Mouse (Mus musculus) lung, postnatal 0 days (tissue): Measurements from ENCODE around the gene Zfp771. TPM values are rescaled to one million over a fixed set of nuclear protein-coding genes. Genes with fewer than 3 reads are reported as not detected.
"Not testable (repeated sequence)": the region's sequence is repeated elsewhere in the genome, so short reads cannot be mapped to it uniquely, and the experiment has no call there.

Experiments
- ATAC-seq: fragments of 200-750 bp; cut with Nextera tagmentation; 2 replicates; pipeline ENCODE4 v1.8.0; 2017; ENCODE audit warnings: moderate library complexity
- DNase-seq: peaks from one replicate; pipeline ENCODE4 v3.0.0-alpha.2; 2016; ENCODE audit warnings: low spot score
- H3K27ac ChIP-seq: fragments of 300-500 bp; sonication (generic); 2 replicates; pipeline ENCODE4 v1.5.1; 2014; ENCODE audit warnings: antibody characterized with exemption, mild to moderate bottlenecking, low read length, mixed read lengths
- H3K27me3 ChIP-seq: fragments of 300-500 bp; sonication (generic); replicated peaks from 2 replicates; pipeline ENCODE4 v1.6.1; 2014; ENCODE audit warnings: low read length, mixed read lengths; ENCODE audit not compliant: insufficient read depth
- H3K36me3 ChIP-seq: fragments of 300-500 bp; sonication (generic); 2 replicates; pipeline ENCODE4 v1.6.1; 2014; ENCODE audit warnings: low read length, mixed read lengths; ENCODE audit not compliant: insufficient read depth
- H3K4me1 ChIP-seq: fragments of 300-500 bp; sonication (generic); 2 replicates; pipeline ENCODE4 v1.6.1; 2014; ENCODE audit warnings: antibody characterized with exemption, low read depth, low read length, mixed read lengths; ENCODE audit not compliant: insufficient read depth
- H3K4me2 ChIP-seq: fragments of 300-500 bp; sonication (generic); replicated peaks from 2 replicates; pipeline ENCODE4 v1.6.1; 2014; ENCODE audit warnings: low read depth, mild to moderate bottlenecking, low read length, moderate library complexity, mixed read lengths
- H3K4me3 ChIP-seq: fragments of 300-500 bp; sonication (generic); 2 replicates; pipeline ENCODE4 v1.5.1; 2014; ENCODE audit warnings: low read depth, low read length
- H3K9ac ChIP-seq: fragments of 300-500 bp; sonication (generic); replicated peaks from 2 replicates; pipeline ENCODE4 v1.6.1; 2014; ENCODE audit warnings: low read depth, mild to moderate bottlenecking
- H3K9me3 ChIP-seq: fragments of 300-500 bp; sonication (generic); 2 replicates; pipeline ENCODE4 v1.6.1; 2016; ENCODE audit warnings: low read length, mixed read lengths
- CTCF ChIP-seq: IDR thresholded peaks from 2 replicates; pipeline ENCODE4 v1.5.1; 2016; ENCODE audit warnings: antibody characterized with exemption, mild to moderate bottlenecking
- EP300 ChIP-seq: IDR thresholded peaks from 2 replicates; pipeline ENCODE4 v1.6.1; 2016; ENCODE audit warnings: antibody characterized with exemption, mild to moderate bottlenecking, control low read depth
- WGBS: fragments of 180-500 bp; shearing (Covaris S2); extraction: QIAGEN DNeasy Blood & Tissue Kit; methylation state at CpG from one replicate; pipeline ENCODE4 v1.1.7; 2014; 5-methylcytosine and 5-hydroxymethylcytosine counted together
- polyA plus RNA-seq: library from polyadenylated mRNA; unstranded; fragments of >200 nt; fragmentation: Nextera tagmentation; extraction: Ambion mirVana; gene quantifications from 2 replicates; pipeline ENCODE4 v1.2.1, GENCODE M21; 2015

The Zfp771 gene
- polyA plus RNA-seq, 1 experiment from 2014 or later = 34.9 TPM

DNA sequence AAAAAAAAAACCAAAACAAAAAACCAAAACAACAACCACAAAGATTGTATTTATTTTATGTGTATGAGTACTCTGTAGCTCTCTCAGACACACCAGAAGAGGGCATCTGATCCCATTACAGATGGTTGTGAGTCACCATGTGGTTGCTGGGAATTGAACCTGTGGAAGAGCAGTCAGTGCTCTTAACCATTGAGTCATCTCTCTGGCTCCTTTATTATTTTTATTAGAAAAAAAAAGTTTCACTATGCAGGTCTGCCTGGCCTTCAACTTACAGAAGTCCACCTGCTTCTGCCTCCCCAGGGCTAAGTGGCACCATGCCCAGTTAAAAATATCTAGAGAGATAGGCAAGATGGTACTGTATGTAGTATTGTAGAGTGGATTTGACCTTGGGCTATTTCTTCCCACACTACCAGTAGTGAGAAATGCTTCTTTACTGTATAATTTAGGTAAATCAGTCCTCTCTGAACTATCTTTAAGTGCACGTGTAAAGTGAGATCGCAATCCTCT, 660 bp upstream of the Zfp771 start:
- WGBS = 33% methylated on average over 2 of the region's 2 CpGs
- TF ChIP-seq CTCF (peak; percentile 11; the same call in 1 of the 2 replicates), EP300 (no peak)
- Histone ChIP-seq H3K9ac (no peak overlapping the region), H3K9me3 (no peaks in the 10 kb centered on the region), H3K4me3 (no peak overlapping the region), H3K4me2 (peak overlapping the region; percentile 81), H3K36me3 (no peaks in the 10 kb centered on the region; the same call in 1 of the 2 replicates), H3K27ac (peak overlapping the region; percentile 93), H3K27me3 (no peaks in the 10 kb centered on the region), H3K4me1 (peaks cover 8% of the 10 kb centered on the region; the same call in 1 of the 2 replicates)
- DNase-seq = no peak
- ATAC-seq = no peak

DNA sequence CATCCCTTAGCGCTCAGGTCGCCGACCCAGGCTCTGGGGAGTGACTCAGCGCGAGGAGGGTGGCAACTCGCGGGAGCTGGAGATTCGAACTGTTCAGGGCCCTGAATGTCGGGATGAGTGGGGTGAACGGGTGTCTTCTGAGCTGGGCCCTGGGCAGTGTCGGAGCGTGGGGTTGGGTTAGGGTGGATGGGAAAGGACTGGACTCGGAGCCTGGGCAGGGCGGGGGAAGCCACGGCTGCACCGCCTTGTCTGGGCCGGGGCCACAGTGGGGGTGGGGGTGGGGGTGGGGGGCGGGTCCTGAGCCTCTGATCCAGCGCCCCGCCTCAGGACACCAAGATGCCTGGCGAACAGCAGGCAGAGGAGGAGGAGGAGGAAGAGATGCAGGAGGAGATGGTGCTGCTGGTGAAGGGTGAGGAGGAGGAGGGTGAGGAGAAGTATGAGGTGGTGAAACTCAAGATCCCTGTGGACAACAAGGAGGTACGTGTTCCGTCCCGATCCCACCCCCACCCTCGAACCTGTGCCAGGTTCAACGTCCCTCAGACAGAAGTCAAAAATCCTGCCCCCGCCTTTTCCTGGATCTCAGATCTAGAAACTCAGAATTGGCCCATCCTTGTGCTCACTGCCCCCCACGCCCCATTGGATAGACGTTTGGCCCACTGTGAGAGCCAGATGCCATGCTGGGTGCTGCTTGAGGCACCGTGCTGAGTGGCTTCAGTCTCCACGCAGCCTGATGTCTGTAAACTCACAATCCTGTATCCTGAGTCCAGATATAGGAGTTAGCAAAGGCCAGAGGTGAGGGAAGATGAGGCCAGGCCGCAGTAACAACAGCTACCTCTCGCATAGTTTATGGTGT, 810 bp downstream of the Zfp771 start:
- Histone ChIP-seq H3K36me3 (peaks cover 4% of the 10 kb centered on the region), H3K9me3 (no peaks in the 10 kb centered on the region), H3K4me3 (peak overlapping the region; percentile 74), H3K4me1 (peaks cover 8% of the 10 kb centered on the region; the same call in 1 of the 2 replicates), H3K4me2 (peak overlapping the region; percentile 81), H3K27me3 (no peaks in the 10 kb centered on the region), H3K27ac (peak overlapping the region; percentile 93), H3K9ac (peak overlapping the region; percentile 88)
- peak; percentile 76 for ATAC-seq
- no peak for TF ChIP-seq CTCF
- no peak for TF ChIP-seq EP300
- no peak for DNase-seq
- 9% methylated on average over 29 of the region's 33 CpGs for WGBS

DNA sequence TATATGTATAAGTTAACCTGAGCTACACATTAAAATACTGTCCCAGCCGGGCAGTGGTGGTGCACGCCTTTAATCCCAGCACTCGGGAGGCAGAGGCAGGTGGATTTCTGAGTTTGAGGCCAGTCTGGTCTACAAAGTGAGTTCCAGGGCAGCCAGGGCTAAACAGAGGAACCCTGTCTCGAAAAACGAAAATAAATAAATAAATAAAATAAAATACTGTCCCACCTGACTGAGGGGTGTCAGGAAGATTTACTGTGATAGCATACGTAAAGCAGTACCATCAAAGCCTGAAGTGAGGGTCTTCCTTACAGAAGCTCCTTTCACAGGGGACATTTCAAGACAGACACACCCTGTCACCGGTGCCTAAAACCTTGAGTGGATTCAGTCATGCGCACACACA, 6.4 kb downstream of the Zfp771 start:
- not testable (repeated sequence) for H3K9ac ChIP-seq, H3K4me3 ChIP-seq, H3K9me3 ChIP-seq, H3K4me2 ChIP-seq, H3K27ac ChIP-seq, H3K36me3 ChIP-seq, DNase-seq, H3K4me1 ChIP-seq, ATAC-seq, H3K27me3 ChIP-seq
- WGBS = 91% methylated on average over 8 of the region's 8 CpGs

DNA sequence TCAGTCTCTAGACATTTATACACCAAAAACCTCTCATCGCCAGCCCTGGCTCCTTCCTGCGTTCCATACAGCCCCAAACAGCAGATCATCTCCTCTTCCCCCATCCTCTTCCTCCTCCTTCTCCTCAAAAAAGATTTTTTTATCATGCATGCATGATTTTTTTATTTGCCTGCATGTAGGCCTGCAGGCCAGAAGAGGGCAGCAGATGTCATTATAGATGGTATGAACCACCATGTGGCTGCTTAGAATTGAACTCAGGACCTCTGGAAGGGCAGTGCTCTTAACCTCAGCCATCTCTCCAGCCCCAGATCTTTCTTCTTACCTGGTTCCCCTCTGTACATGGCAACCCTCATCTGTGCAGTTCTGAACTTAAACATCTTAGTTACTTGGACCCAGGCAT, 8.3 kb downstream of the Zfp771 start:
- H3K36me3 ChIP-seq = peaks cover 4% of the 10 kb centered on the region
- ATAC-seq (no peak), DNase-seq (peak; percentile 62)
- no peaks in the 10 kb centered on the region for H3K9me3 ChIP-seq
- no peaks in the 10 kb centered on the region for H3K27me3 ChIP-seq
- TF ChIP-seq CTCF (peak; percentile 66), EP300 (no peak)
- H3K27ac ChIP-seq = no peak overlapping the region
- H3K4me2 ChIP-seq = no peak overlapping the region
- H3K4me3 ChIP-seq = no peak overlapping the region
- H3K4me1 ChIP-seq = peaks cover 4% of the 10 kb centered on the region; the same call in 1 of the 2 replicates
- WGBS = 87% methylated on average over 2 of the region's 2 CpGs
- no peak overlapping the region for H3K9ac ChIP-seq

DNA sequence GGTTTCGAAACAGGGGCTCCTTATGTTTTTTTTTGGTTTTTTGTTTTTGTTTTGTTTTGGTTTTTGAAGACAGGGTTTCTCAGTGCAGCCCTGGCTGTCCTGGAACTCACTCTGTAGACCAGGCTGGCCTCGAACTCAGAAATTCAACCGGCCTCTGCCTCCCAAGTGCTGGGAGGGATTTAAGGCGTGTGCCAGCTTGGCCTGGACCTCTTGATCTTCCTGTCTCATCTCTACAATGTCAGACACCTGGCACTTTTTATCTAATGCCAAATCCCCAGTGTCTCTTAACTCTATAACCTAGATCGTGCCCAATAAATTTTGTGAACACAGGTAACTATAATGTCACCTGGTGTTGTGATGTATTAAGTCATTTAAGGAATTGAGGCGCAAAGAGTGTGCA, 9.3 kb downstream of the Zfp771 start:
- H3K4me2 ChIP-seq = peak overlapping the region; percentile 87
- peaks cover 4% of the 10 kb centered on the region; the same call in 1 of the 2 replicates for H3K4me1 ChIP-seq
- no peaks in the 10 kb centered on the region for H3K9me3 ChIP-seq
- H3K27ac ChIP-seq = peak overlapping the region; percentile 81; the same call in 1 of the 2 replicates
- ATAC-seq (no peak), DNase-seq (no peak)
- 71% methylated on average over 6 of the region's 6 CpGs for WGBS
- peak overlapping the region; percentile 62 for H3K4me3 ChIP-seq
- TF ChIP-seq CTCF (no peak), EP300 (no peak)
- no peaks in the 10 kb centered on the region for H3K27me3 ChIP-seq
- peak overlapping the region; percentile 55; the same call in 1 of the 2 replicates for H3K9ac ChIP-seq
- peaks cover 4% of the 10 kb centered on the region; the same call in 1 of the 2 replicates for H3K36me3 ChIP-seq
